Mouse (Mus musculus): Measurements from ENCODE around the gene Palb2. TPM values are rescaled to one million over a fixed set of nuclear protein-coding genes. Genes with fewer than 3 reads are reported as not detected.

The Palb2 gene
- 3.4 and 4.9 TPM in 2 replicates for polyA plus RNA-seq (2015; fragmentation: Nextera tagmentation; extraction: Ambion mirVana)

GRCm38 (mm10) chr7:122132497-122133337 is at the start of gene Palb2, which contains the start of gene Dctn5:
TSS of gene Palb2 (minus strand) at chr7:122132985.
TSS of gene Dctn5 (plus strand) at chr7:122133041.

GRCm38 (mm10) chr7:122158915-122159902 is 26.4 kb upstream of the Palb2 start, which contains the start of gene Plk1:
TSS of gene Plk1 (plus strand) at chr7:122159439.

GRCm38 (mm10) chr7:122101747-122102244 is 31.0 kb downstream of the Palb2 start, which contains the start of gene Ndufab1:
TSS of gene Ndufab1 (minus strand) at chr7:122101886.

GRCm38 (mm10) chr7:122066945-122067516 is 65.8 kb downstream of the Palb2 start, which contains the start of the genes Ubfd1 and Ears2:
TSS of gene Ubfd1 (plus strand) at chr7:122067175.
TSS of gene Ears2 (minus strand) at chr7:122067263.

Other genes starting within 250 kb of the Palb2 start
- gene Cog7, start 151.3 kb downstream of the Palb2 start, polyA plus RNA-seq (2015; fragmentation: Nextera tagmentation; extraction: Ambion mirVana), result 16.4 and 17.0 TPM in 2 replicates
- 27.8 and 30.1 TPM in 2 replicates for gene Gga2, start 111.8 kb downstream of the Palb2 start, polyA plus RNA-seq (2015; fragmentation: Nextera tagmentation; extraction: Ambion mirVana)
- 24.2 and 26.3 TPM in 2 replicates for gene Ubfd1, start 65.8 kb downstream of the Palb2 start, polyA plus RNA-seq (2015; fragmentation: Nextera tagmentation; extraction: Ambion mirVana)
- 10.6 and 11.5 TPM in 2 replicates for gene Ears2, start 65.7 kb downstream of the Palb2 start, polyA plus RNA-seq (2015; fragmentation: Nextera tagmentation; extraction: Ambion mirVana)
- 604 and 638 TPM in 2 replicates for gene Ndufab1, start 31.1 kb downstream of the Palb2 start, polyA plus RNA-seq (2015; fragmentation: Nextera tagmentation; extraction: Ambion mirVana)
- 69.4 and 73.3 TPM in 2 replicates for gene Dctn5, start 56 bp upstream of the Palb2 start, polyA plus RNA-seq (2015; fragmentation: Nextera tagmentation; extraction: Ambion mirVana)
- 15.1 and 22.0 TPM in 2 replicates for gene Plk1, start 26.5 kb upstream of the Palb2 start, polyA plus RNA-seq (2015; fragmentation: Nextera tagmentation; extraction: Ambion mirVana)
- 0.10 TPM in 1 of 2 replicates, not detected in the other for gene Ern2, start 53.2 kb upstream of the Palb2 start, polyA plus RNA-seq (2015; fragmentation: Nextera tagmentation; extraction: Ambion mirVana)
- gene Chp2, start 86.5 kb upstream of the Palb2 start, polyA plus RNA-seq (2015; fragmentation: Nextera tagmentation; extraction: Ambion mirVana), result 0.51 and 0.74 TPM in 2 replicates
- 115 and 139 TPM in 2 replicates for gene Prkcb, start 155.8 kb upstream of the Palb2 start, polyA plus RNA-seq (2015; fragmentation: Nextera tagmentation; extraction: Ambion mirVana)